Mouse (Mus musculus) spleen, adult 2 months (tissue): Measurements from ENCODE around the gene Nol10. TPM values are rescaled to one million over a fixed set of nuclear protein-coding genes. Genes with fewer than 3 reads are reported as not detected.
"Not testable (repeated sequence)": the region's sequence is repeated elsewhere in the genome, so short reads cannot be mapped to it uniquely, and the experiment has no call there.

Experiments used
- DNase-seq, 2 experiments: peaks; one replicate each; pipeline versions ENCODE4 v3.0.0 to v3.0.0-alpha.2; 2012 to 2021; ENCODE audit warnings: low spot score in 2 of 2, low read depth in 1 of 2
- H3K27ac ChIP-seq: fragments of 200-500 bp; 2 replicates; pipeline ENCODE4 v1.5.1; 2012; ENCODE audit warnings: low read length, inconsistent platforms; ENCODE audit not compliant: insufficient read depth
- H3K27me3 ChIP-seq: fragments of 200-500 bp; 2 replicates; pipeline ENCODE4 v1.6.1; 2012; ENCODE audit warnings: mild to moderate bottlenecking, moderate library complexity, low read length, inconsistent platforms; ENCODE audit not compliant: control insufficient read depth, insufficient read depth
- H3K36me3 ChIP-seq: fragments of 200-500 bp; 2 replicates; pipeline ENCODE4 v1.6.1; 2012; ENCODE audit warnings: mild to moderate bottlenecking, low read length, inconsistent platforms; ENCODE audit not compliant: control insufficient read depth, insufficient read depth
- H3K4me1 ChIP-seq: fragments of 200-500 bp; 2 replicates; pipeline ENCODE4 v1.6.1; 2011; ENCODE audit warnings: inconsistent platforms; ENCODE audit not compliant: control insufficient read depth, insufficient read depth, insufficient read length
- H3K4me3 ChIP-seq: fragments of 200-500 bp; 2 replicates; pipeline ENCODE4 v1.5.1; 2011; ENCODE audit warnings: mild to moderate bottlenecking, inconsistent platforms; ENCODE audit not compliant: insufficient read depth, insufficient read length; ENCODE audit errors: extremely low read depth
- CTCF ChIP-seq: fragments of 200-500 bp; IDR thresholded peaks from 2 replicates; pipeline ENCODE4 v1.5.1; 2011; ENCODE audit warnings: mild to moderate bottlenecking, inconsistent platforms; ENCODE audit not compliant: insufficient read depth, insufficient read length, insufficient replicate concordance; ENCODE audit errors: extremely low read depth
- POLR2A ChIP-seq: fragments of 200-500 bp; IDR thresholded peaks from 2 replicates; pipeline ENCODE4 v1.6.1; 2011; ENCODE audit warnings: low read depth, low read length, inconsistent platforms
- WGBS: fragments of 180-500 bp; shearing (Covaris S2); methylation state at CpG from one replicate; pipeline ENCODE4 v1.1.7; 2018; 5-methylcytosine and 5-hydroxymethylcytosine counted together
- polyA plus RNA-seq: library from polyadenylated mRNA; depleted of rRNA; stranded (reverse); fragments of >200 nt; gene quantifications from 2 replicates; pipeline ENCODE4 v1.2.3, GENCODE M21; 2012

Nol10 gene
- polyA plus RNA-seq, 1 experiment: 3.2 TPM

- WGBS: 27% methylated on average over 4 of the region's 4 CpGs
- no peak for DNase-seq
- Histone ChIP-seq H3K4me1 (no peaks in the 10 kb centered on the region), H3K27me3 (no peaks in the 10 kb centered on the region), H3K27ac (no peak overlapping the region), H3K36me3 (no peaks in the 10 kb centered on the region), H3K4me3 (no peak overlapping the region)
- TF ChIP-seq POLR2A (no peak), CTCF (no peak)
These were observed 118.5 kb downstream of the Nol10 start for GRCm38 (mm10) chr12:17466791-17467190.

GRCm38 (mm10) chr12:17468359-17468758 is 120.1 kb downstream of the Nol10 start:
- no peaks in the 10 kb centered on the region for H3K36me3 ChIP-seq
- no peak overlapping the region for H3K4me3 ChIP-seq
- WGBS: 90% methylated on average over 3 of the region's 3 CpGs
- H3K27me3 ChIP-seq: no peaks in the 10 kb centered on the region
- no peaks in the 10 kb centered on the region for H3K4me1 ChIP-seq
- no peak overlapping the region for H3K27ac ChIP-seq
- no peak for DNase-seq
- TF ChIP-seq POLR2A: no peak
- TF ChIP-seq CTCF: no peak

GRCm38 (mm10) chr12:17469869-17470268 is 121.6 kb downstream of the Nol10 start:
- TF ChIP-seq CTCF (no peak), POLR2A (no peak)
- no peaks in the 10 kb centered on the region for H3K4me1 ChIP-seq
- no peak overlapping the region for H3K4me3 ChIP-seq
- 74% methylated on average over 7 of the region's 7 CpGs for WGBS
- H3K27ac ChIP-seq: no peak overlapping the region
- H3K27me3 ChIP-seq: no peaks in the 10 kb centered on the region
- no peaks in the 10 kb centered on the region for H3K36me3 ChIP-seq
- no peak for DNase-seq

GRCm38 (mm10) chr12:17470528-17470927 is 122.3 kb downstream of the Nol10 start:
- H3K4me1 ChIP-seq, H3K27ac ChIP-seq, H3K4me3 ChIP-seq, H3K36me3 ChIP-seq, DNase-seq, H3K27me3 ChIP-seq: not testable (repeated sequence)

- no peaks in the 10 kb centered on the region for H3K27me3 ChIP-seq
- H3K4me3 ChIP-seq: no peak overlapping the region
- H3K27ac ChIP-seq: no peak overlapping the region; the same call in 1 of the 2 replicates
- H3K4me1 ChIP-seq: no peaks in the 10 kb centered on the region
- DNase-seq: peak in 1 of 2 experiments; percentile 18
- WGBS: 19% methylated on average over 1 of the region's 1 CpGs
- H3K36me3 ChIP-seq: no peaks in the 10 kb centered on the region
- TF ChIP-seq POLR2A: no peak
- no peak for TF ChIP-seq CTCF
These were observed 123.1 kb downstream of the Nol10 start for GRCm38 (mm10) chr12:17471405-17471804.

GRCm38 (mm10) chr12:17473128-17473527 is 124.9 kb downstream of the Nol10 start:
- Histone ChIP-seq H3K4me3 (no peak overlapping the region), H3K4me1 (no peaks in the 10 kb centered on the region), H3K36me3 (no peaks in the 10 kb centered on the region), H3K27ac (no peak overlapping the region), H3K27me3 (no peaks in the 10 kb centered on the region)
- TF ChIP-seq POLR2A (no peak), CTCF (no peak)
- no peak for DNase-seq
- 97% methylated on average over 3 of the region's 3 CpGs for WGBS

- TF ChIP-seq CTCF: no peak
- no peak for TF ChIP-seq POLR2A
- H3K27ac ChIP-seq: no peak overlapping the region
- no peaks in the 10 kb centered on the region for H3K4me1 ChIP-seq
- no peaks in the 10 kb centered on the region for H3K27me3 ChIP-seq
- WGBS: 78% methylated on average over 3 of the region's 3 CpGs
- no peak overlapping the region for H3K4me3 ChIP-seq
- H3K36me3 ChIP-seq: no peaks in the 10 kb centered on the region
- no peak for DNase-seq
These were observed 125.6 kb downstream of the Nol10 start for GRCm38 (mm10) chr12:17473862-17474261.

- H3K4me3 ChIP-seq: no peak overlapping the region
- no peaks in the 10 kb centered on the region for H3K36me3 ChIP-seq
- H3K27ac ChIP-seq: no peak overlapping the region
- H3K27me3 ChIP-seq: no peaks in the 10 kb centered on the region
- no peak for DNase-seq
- TF ChIP-seq CTCF (no peak), POLR2A (no peak)
- H3K4me1 ChIP-seq: no peaks in the 10 kb centered on the region
- WGBS: 73% methylated on average over 4 of the region's 4 CpGs
These were observed 126.4 kb downstream of the Nol10 start for GRCm38 (mm10) chr12:17474681-17475080.
